Mouse (Mus musculus): ENCODE measurements around the gene Il11. TPM values are rescaled to one million over a fixed set of nuclear protein-coding genes. Genes with fewer than 3 reads are reported as not detected.
"Not testable (repeated sequence)": the region's sequence is repeated elsewhere in the genome, so short reads cannot be mapped to it uniquely, and the experiment has no call there.

The Il11 gene
- 0.17 and 0.40 TPM in 2 replicates for polyA plus RNA-seq (2015; fragmentation: Nextera tagmentation; extraction: Ambion mirVana)

- Histone ChIP-seq H3K9ac (no peak within 1 kb of the TSS), H3K4me3 (no peak within 1 kb of the TSS), H3K27me3 (peaks cover 53% of the 10 kb centered on the region), H3K4me1 (no peaks in the 10 kb centered on the region), H3K36me3 (ENCODE audit: poor library complexity, severe bottlenecking) (no peaks in the 10 kb centered on the region), H3K27ac (no peak within 1 kb of the TSS), H3K4me2 (no peak within 1 kb of the TSS), H3K9me3 (replicated peaks) (no peaks in the 10 kb centered on the region)
- no peak for ATAC-seq
- 81% methylated on average over 2 of the region's 2 CpGs for WGBS
Observed at GRCm38 (mm10) chr7:4782759-4783158, at the start of gene Il11, which contains the start of gene Tmem190. Gene Il11 (minus strand): TSS chr7:4782859. Gene Tmem190 (plus strand): TSS chr7:4782937.

DNA sequence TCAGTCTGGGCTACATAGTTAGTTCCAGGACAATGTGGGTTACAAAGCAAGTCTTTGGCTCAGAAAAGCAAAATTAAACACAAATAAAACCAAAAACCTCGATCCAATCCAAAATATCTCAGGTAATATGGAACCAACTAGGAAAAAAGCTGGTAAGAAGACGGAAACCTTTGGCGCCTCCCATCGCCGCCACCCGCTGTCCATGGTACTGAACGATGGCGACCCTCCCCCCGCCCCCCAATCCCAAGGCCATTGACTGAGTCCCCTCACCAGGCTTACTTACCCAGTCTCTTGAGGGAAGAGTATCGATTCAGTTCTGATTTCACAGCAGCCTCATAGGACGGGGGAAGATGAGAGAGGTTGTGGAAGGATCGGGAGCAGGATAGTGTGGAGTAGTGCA is 47.8 kb upstream of the Il11 start:
- Histone ChIP-seq H3K36me3 (ENCODE audit: poor library complexity, severe bottlenecking) (peaks cover 35% of the 10 kb centered on the region), H3K4me2 (no peak overlapping the region), H3K9ac (no peak overlapping the region), H3K9me3 (replicated peaks) (no peaks in the 10 kb centered on the region), H3K4me1 (peaks cover 4% of the 10 kb centered on the region), H3K27me3 (peaks cover 35% of the 10 kb centered on the region), H3K27ac (no peak overlapping the region), H3K4me3 (no peak overlapping the region)
- ATAC-seq, result no peak
- WGBS, result 10% methylated on average over 12 of the region's 12 CpGs

DNA sequence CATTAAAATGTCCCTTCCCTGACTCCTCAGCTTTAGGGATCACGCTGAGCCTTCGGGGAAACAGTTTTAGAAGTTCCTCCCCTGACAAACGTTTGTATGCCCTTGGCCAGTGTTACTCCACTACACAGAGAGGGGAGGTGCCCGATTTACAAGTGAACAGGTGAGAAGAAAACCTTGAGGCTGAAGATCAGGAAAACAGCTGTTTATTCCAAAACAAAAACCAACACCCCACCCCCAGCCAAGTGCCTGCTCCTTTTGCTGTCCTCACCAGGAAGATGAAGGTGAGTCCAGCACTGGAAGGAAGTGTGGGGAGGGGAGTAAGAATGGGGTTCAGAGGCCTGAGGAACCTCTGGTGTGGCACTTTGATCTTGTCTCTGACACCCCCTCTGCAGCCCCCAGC is 42.7 kb upstream of the Il11 start:
- peaks cover 22% of the 10 kb centered on the region for H3K36me3 ChIP-seq (ENCODE audit: poor library complexity, severe bottlenecking)
- H3K9ac ChIP-seq, result no peak overlapping the region
- no peak overlapping the region for H3K27ac ChIP-seq
- H3K27me3 ChIP-seq, result peaks cover 17% of the 10 kb centered on the region; the same call in 1 of the 2 replicates
- no peak for ATAC-seq
- no peaks in the 10 kb centered on the region for H3K9me3 ChIP-seq (replicated peaks)
- no peak overlapping the region for H3K4me3 ChIP-seq
- WGBS, result 64% methylated on average over 4 of the region's 4 CpGs
- H3K4me1 ChIP-seq, result no peaks in the 10 kb centered on the region
- no peak overlapping the region for H3K4me2 ChIP-seq

- ATAC-seq, result no peak
- Histone ChIP-seq H3K27me3 (0 out of 2 replicates have a peak, but pooled peaks cover 8% of the 10 kb centered on the region), H3K9ac (no peak overlapping the region), H3K4me1 (no peaks in the 10 kb centered on the region), H3K9me3 (replicated peaks) (no peaks in the 10 kb centered on the region), H3K36me3 (ENCODE audit: poor library complexity, severe bottlenecking) (no peaks in the 10 kb centered on the region), H3K27ac (no peak overlapping the region), H3K4me3 (no peak overlapping the region), H3K4me2 (no peak overlapping the region)
- 81% methylated on average over 6 of the region's 6 CpGs for WGBS
Observed at GRCm38 (mm10) chr7:4822162-4822907, 39.7 kb upstream of the Il11 start.

GRCm38 (mm10) chr7:4821690-4822089 is 39.0 kb upstream of the Il11 start:
- H3K9ac ChIP-seq, result no peak overlapping the region
- H3K4me1 ChIP-seq, result no peaks in the 10 kb centered on the region
- H3K27ac ChIP-seq, result no peak overlapping the region
- H3K4me3 ChIP-seq, result no peak overlapping the region
- H3K4me2 ChIP-seq, result no peak overlapping the region
- no peak for ATAC-seq
- H3K36me3 ChIP-seq (ENCODE audit: poor library complexity, severe bottlenecking), result no peaks in the 10 kb centered on the region
- H3K9me3 ChIP-seq (replicated peaks), result no peaks in the 10 kb centered on the region
- WGBS, result 74% methylated on average over 4 of the region's 4 CpGs
- 0 out of 2 replicates have a peak, but pooled peaks cover 6% of the 10 kb centered on the region for H3K27me3 ChIP-seq

DNA sequence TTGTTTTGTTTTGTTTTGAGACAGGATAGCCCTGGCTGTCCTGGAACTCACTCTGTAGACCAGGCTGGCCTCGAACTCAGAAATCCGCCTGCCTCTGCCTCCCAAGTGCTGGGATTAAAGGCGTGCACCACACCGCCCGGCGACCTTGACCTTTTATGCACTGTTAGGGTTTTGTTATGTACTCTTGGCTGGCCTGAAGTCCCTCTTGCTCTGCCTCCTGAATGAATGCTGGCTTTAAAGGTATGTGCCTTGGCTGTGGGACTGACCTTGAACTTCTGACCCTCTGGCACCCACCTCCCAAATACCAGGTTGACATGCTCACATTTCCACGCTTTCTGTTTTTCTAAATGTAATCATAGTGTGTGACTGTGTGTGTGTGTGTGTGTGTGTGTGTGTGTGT is 38.3 kb upstream of the Il11 start:
- not testable (repeated sequence) for H3K36me3 ChIP-seq (ENCODE audit: poor library complexity, severe bottlenecking); ATAC-seq; H3K9ac ChIP-seq; H3K27me3 ChIP-seq; H3K9me3 ChIP-seq (replicated peaks); H3K4me2 ChIP-seq; H3K27ac ChIP-seq; H3K4me1 ChIP-seq; H3K4me3 ChIP-seq
- 94% methylated on average over 7 of the region's 7 CpGs for WGBS

DNA sequence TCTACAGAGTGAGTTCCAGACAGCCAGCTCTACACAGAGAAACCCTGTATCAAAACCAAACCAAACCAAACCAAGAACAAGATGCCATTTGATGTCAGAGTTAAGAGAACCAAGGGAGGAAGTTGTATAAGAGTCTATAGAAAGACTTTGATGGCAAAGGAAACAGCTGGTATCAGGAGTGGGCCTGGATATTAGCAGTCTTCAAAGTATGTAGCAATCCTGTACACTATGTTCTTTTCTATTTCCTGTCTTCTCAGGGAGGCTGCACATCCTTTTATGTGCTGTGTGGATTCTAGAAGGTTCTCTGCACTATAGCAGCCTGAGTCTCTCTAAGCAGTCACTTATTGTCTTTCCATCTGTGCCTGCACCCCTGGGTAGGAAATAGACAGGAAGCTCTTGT is 33.9 kb upstream of the Il11 start:
- Histone ChIP-seq H3K9ac (no peak overlapping the region), H3K4me3 (no peak overlapping the region), H3K4me2 (no peak overlapping the region), H3K27me3 (no peaks in the 10 kb centered on the region), H3K4me1 (peaks cover 8% of the 10 kb centered on the region), H3K36me3 (ENCODE audit: poor library complexity, severe bottlenecking) (no peaks in the 10 kb centered on the region), H3K9me3 (replicated peaks) (no peaks in the 10 kb centered on the region), H3K27ac (no peak overlapping the region)
- no peak for ATAC-seq

DNA sequence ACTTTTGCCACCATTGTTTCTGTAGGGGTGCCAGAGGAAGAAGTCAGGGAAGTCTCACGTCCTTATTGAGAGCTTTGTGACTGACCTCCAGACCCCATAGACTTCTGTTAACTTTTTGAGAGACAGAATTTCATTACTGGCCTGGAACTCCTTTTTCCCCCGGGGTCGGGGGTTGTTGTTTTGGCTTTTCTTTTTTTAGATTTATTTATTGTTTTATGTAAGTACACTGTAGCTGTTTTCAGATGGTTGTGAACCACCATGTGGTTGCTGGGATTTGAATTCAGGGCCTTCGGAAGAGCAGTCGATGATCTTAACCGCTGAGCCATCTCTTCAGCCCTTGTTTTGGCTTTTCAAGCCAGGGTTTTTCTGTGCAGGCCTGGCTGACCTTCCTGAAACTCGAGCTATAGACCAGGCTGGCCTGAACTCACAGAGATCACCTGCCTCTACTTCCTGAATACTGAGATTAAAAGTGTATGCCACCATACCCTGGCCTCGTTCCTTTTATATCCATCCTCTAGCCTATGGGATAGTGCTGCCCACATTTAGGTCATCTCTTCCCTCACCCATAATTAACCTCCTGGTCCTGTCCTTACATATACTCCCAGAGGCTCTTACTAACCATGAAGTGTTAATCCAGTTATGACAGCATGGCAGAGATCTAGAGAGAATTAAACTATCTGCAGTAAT is 30.6 kb upstream of the Il11 start:
- peak overlapping the region; percentile 60 for H3K9ac ChIP-seq
- H3K9me3 ChIP-seq (replicated peaks), result no peaks in the 10 kb centered on the region
- peak overlapping the region; percentile 90 for H3K4me2 ChIP-seq
- no peaks in the 10 kb centered on the region for H3K27me3 ChIP-seq
- H3K36me3 ChIP-seq (ENCODE audit: poor library complexity, severe bottlenecking), result peaks cover 27% of the 10 kb centered on the region
- peaks cover 37% of the 10 kb centered on the region for H3K4me1 ChIP-seq
- no peak for ATAC-seq
- 30% methylated on average over 8 of the region's 8 CpGs for WGBS
- H3K27ac ChIP-seq, result peak overlapping the region; percentile 94
- H3K4me3 ChIP-seq, result peak overlapping the region; percentile 77

DNA sequence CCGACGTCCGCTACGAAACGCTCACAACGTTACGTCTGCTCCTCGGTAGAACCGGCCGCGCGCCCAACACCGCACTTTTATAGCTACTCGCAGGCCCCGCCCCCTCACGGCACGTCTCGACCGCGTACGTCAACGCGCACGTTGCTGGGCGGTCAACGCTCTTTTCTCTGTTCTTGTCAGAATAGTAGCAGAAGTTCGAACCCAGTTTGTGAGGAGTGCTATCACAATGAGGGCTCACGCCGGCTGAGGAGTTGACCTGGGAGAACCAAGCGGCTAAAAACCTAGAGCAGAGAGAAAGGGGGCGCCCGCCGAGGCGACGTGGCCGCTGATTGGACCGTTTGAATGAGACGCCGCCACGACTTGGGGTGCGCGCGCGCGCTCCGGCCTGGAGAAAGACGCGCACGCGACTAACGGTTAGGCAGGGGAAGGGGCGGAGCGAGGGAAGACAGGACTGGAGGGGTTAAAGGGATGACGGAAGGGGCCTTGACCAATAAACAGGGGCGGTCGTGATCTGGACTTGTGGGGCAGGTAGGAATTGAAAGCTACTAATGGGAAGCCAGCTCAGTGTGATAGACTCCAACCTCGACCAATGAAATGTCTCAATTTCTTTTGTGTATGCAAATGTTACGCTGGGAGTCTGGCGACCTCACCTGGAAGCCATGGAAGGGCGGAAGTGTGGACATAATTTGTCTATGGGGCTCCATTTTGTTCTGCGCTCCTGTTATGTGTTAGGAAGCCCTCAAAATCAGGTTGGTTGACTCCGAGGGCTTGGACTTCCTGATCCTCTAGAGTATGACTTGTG is 29.8 kb upstream of the Il11 start, which contains the start of gene Ube2s:
Gene Ube2s, minus strand, starts transcription at position 288 of the 802 bp plus-strand sequence.
- Histone ChIP-seq H3K36me3 (ENCODE audit: poor library complexity, severe bottlenecking) (peaks cover 32% of the 10 kb centered on the region), H3K4me2 (peak within 1 kb of the TSS; percentile 90), H3K9me3 (replicated peaks) (no peaks in the 10 kb centered on the region), H3K4me3 (peak within 1 kb of the TSS; percentile 77), H3K4me1 (peaks cover 37% of the 10 kb centered on the region), H3K9ac (peak within 1 kb of the TSS; percentile 98), H3K27ac (peak within 1 kb of the TSS; percentile 94), H3K27me3 (no peaks in the 10 kb centered on the region)
- WGBS, result under 1% methylated on average over 62 of the region's 62 CpGs
- ATAC-seq, result peak; percentile 99

- under 1% methylated on average over 34 of the region's 36 CpGs for WGBS
Observed at GRCm38 (mm10) chr7:4811842-4812302, 29.2 kb upstream of the Il11 start.

GRCm38 (mm10) chr7:4811131-4811530 is 28.5 kb upstream of the Il11 start:
- H3K9me3 ChIP-seq (replicated peaks); H3K27ac ChIP-seq; H3K27me3 ChIP-seq; ATAC-seq: not testable (repeated sequence)
- Histone ChIP-seq H3K4me2 (peak overlapping the region; percentile 90), H3K9ac (peak overlapping the region; percentile 98), H3K4me1 (peaks cover 37% of the 10 kb centered on the region), H3K36me3 (ENCODE audit: poor library complexity, severe bottlenecking) (peaks cover 46% of the 10 kb centered on the region), H3K4me3 (peak overlapping the region; percentile 77)
- 34% methylated on average over 10 of the region's 10 CpGs for WGBS

More at GRCm38 (mm10) chr7:4811842-4812302, 29.2 kb upstream of the Il11 start:
- peaks cover 37% of the 10 kb centered on the region for H3K4me1 ChIP-seq
- no peaks in the 10 kb centered on the region for H3K9me3 ChIP-seq (replicated peaks)
- peak overlapping the region; percentile 77 for H3K4me3 ChIP-seq
- peak overlapping the region; percentile 98 for H3K9ac ChIP-seq
- peak overlapping the region; percentile 90 for H3K4me2 ChIP-seq
- no peaks in the 10 kb centered on the region for H3K27me3 ChIP-seq
- ATAC-seq, result no peak
- H3K36me3 ChIP-seq (ENCODE audit: poor library complexity, severe bottlenecking), result peaks cover 39% of the 10 kb centered on the region
- H3K27ac ChIP-seq, result peak overlapping the region; percentile 94
